Comparison of ENCODE assay signal across 21 mouse cellular contexts in the genomic region with DNA sequence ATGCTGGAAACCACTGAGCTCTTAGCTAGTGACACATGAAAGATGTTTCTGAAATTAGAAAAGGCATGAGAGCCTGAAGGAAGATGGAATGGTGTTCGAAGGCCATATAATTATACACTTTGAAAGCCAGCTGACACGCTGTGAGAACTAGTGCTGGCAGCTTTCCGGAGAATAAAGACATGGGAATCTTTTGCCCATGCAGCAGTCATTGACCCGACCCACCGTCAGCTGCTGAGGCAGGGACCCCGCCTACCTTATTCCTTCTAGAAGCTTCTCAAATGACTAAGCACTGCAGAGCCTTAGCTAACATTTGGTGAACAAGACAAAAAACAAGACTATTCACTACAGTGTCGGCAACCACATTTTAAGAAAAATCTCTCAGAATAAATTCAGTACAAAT. TPM values are rescaled to one million over a fixed set of nuclear protein-coding genes. Genes with fewer than 3 reads are reported as not detected.
DNase-seq lines count a peak whose midpoint lies in the region; ATAC-seq and TF ChIP-seq lines count a peak whose summit lies in the region.
"Had no signal": no experiment of that assay in that cellular context is flagged by ENCODE, and none has a peak within 500 bp of the region (broad histone marks: within the 10 kb centered on the region; RNA-seq: fewer than 3 reads in every experiment).

No protein-coding gene starts in this region.

- H3K36me3 ChIP-seq in forebrain, postnatal 0 days (ENCODE audit: insufficient read depth), result peaks cover 25% of the 10 kb centered on the region
- H3K36me3 ChIP-seq in forebrain, embryonic 13.5 days (ENCODE audit: poor library complexity, severe bottlenecking), result peaks cover 17% of the 10 kb centered on the region

- ATAC-seq in forebrain, postnatal 0 days, result peak; percentile 19; the same call in 1 of the 2 replicates
- ATAC-seq in forebrain, embryonic 13.5 days, result no peak
- ATAC-seq: liver, postnatal 0 days had no signal

- peak overlapping the region; percentile 72 for H3K27ac ChIP-seq in forebrain, postnatal 0 days (ENCODE audit: low read depth, low read length)
- H3K27ac ChIP-seq in forebrain, embryonic 13.5 days, result no peak overlapping the region
- H3K27ac ChIP-seq: heart, embryonic 10.5 days; hindbrain, embryonic 12.5 days; limb, embryonic 10.5 days; neural tube, embryonic 15.5 days had no signal

- TF ChIP-seq CTCF in forebrain, postnatal 0 days (IDR thresholded peaks at IDR 0.05; ENCODE audit: low read depth), result no peak
- TF ChIP-seq CTCF in brain, embryonic 14.5 days (IDR thresholded peaks at IDR 0.05; ENCODE audit: borderline replicate concordance, extremely low read depth, insufficient read depth, insufficient read length), result no peak

- whole genome bisulfite sequencing in forebrain, postnatal 0 days, result 46% methylated on average over 7 of the region's 7 CpGs
- WGBS in forebrain, embryonic 13.5 days, result 82% methylated on average over 7 of the region's 7 CpGs

- H3K9ac ChIP-seq in forebrain, postnatal 0 days, result no peak overlapping the region
- no peak overlapping the region for H3K9ac ChIP-seq in forebrain, embryonic 13.5 days
- H3K9ac ChIP-seq: hindbrain, embryonic 12.5 days; liver, postnatal 0 days; neural tube, embryonic 15.5 days had no signal

- peak; percentile 31 for DNase-seq in forebrain, postnatal 0 days
- peak; percentile 4 for DNase-seq in brain, embryonic 14.5 days (ENCODE audit: low read depth)
- DNase-seq in left cerebral cortex, adult 9 months (ENCODE audit: low spot score in 2 of 2), result peak; percentile 29 to 32
- DNase-seq in right cerebral cortex, postnatal 25 days, result peak; percentile 18
- no peak for DNase-seq in kidney, postnatal 25 days
- DNase-seq in lung, adult 18-20 months, result no peak
- DNase-seq: adrenal gland, postnatal 36 days; cerebellum, adult 8-10 months; kidney, adult 2 months; kidney, postnatal 36 days; liver, postnatal 0 days; midbrain, embryonic 14.5 days; thymus, adult 18-20 months had no signal

- H3K4me1 ChIP-seq in forebrain, postnatal 0 days (ENCODE audit: insufficient read depth), result 0 out of 2 replicates have a peak, but pooled peaks cover 11% of the 10 kb centered on the region
- H3K4me1 ChIP-seq in forebrain, embryonic 13.5 days, result no peaks in the 10 kb centered on the region
- H3K4me1 ChIP-seq: heart, embryonic 10.5 days; hindbrain, embryonic 12.5 days; limb, embryonic 10.5 days; neural tube, embryonic 15.5 days had no signal

- H3K27me3 ChIP-seq in forebrain, postnatal 0 days (ENCODE audit: insufficient read depth, low read length), result no peaks in the 10 kb centered on the region
- H3K27me3 ChIP-seq in forebrain, embryonic 13.5 days, result no peaks in the 10 kb centered on the region
- H3K27me3 ChIP-seq: hindbrain, embryonic 12.5 days; neural tube, embryonic 15.5 days had no signal

- H3K4me2 ChIP-seq in forebrain, postnatal 0 days (ENCODE audit: low read depth), result no peak overlapping the region
- no peak overlapping the region for H3K4me2 ChIP-seq in forebrain, embryonic 13.5 days
- H3K4me2 ChIP-seq: hindbrain, embryonic 12.5 days; neural tube, embryonic 15.5 days had no signal

- H3K4me3 ChIP-seq in forebrain, postnatal 0 days (ENCODE audit: low read depth, low read length), result no peak overlapping the region
- no peak overlapping the region for H3K4me3 ChIP-seq in forebrain, embryonic 13.5 days
- H3K4me3 ChIP-seq: erythroblast, embryonic 14.5 days; heart, embryonic 10.5 days; hindbrain, embryonic 12.5 days; limb, embryonic 10.5 days; megakaryocyte, embryonic 14.5 days; myocyte; neural tube, embryonic 15.5 days had no signal

- no peak for TF ChIP-seq POLR2A in brain, embryonic 14.5 days (IDR thresholded peaks at IDR 0.05; ENCODE audit: borderline replicate concordance, extremely low read depth, insufficient read depth, insufficient read length, poor library complexity, severe bottlenecking)

- H3K9me3 ChIP-seq in forebrain, postnatal 0 days (ENCODE audit: low read length), result no peaks in the 10 kb centered on the region
- no peaks in the 10 kb centered on the region for H3K9me3 ChIP-seq in forebrain, embryonic 13.5 days (replicated peaks)
- H3K9me3 ChIP-seq: heart, embryonic 10.5 days; hindbrain, embryonic 12.5 days; limb, embryonic 10.5 days; megakaryocyte, embryonic 14.5 days; neural tube, embryonic 15.5 days had no signal

RNA-seq across cellular contexts. Expression of a gene that starts 25.7 kb away (rescaled TPM):
- 5.0 and 5.5 TPM in 2 replicates for total RNA-seq in forebrain, postnatal 0 days (2014; rRNA removed)
- 6.5 and 7.4 TPM in 2 replicates for polyA plus RNA-seq in forebrain, postnatal 0 days (2015; fragmentation: Nextera tagmentation; extraction: Ambion mirVana)
- 6.9 and 7.0 TPM in 2 replicates for polyA plus RNA-seq in forebrain, embryonic 13.5 days (2015; fragmentation: Nextera tagmentation; extraction: Ambion mirVana)
- polyA plus RNA-seq in brain, embryonic 14.5 days (2012; rRNA removed), result 5.5 and 6.7 TPM in 2 replicates
- polyA plus RNA-seq: erythroblast, embryonic 14.5 days had no signal

RNA-seq across cellular contexts. Expression of a gene that starts 26.9 kb away (rescaled TPM):
- 92.3 and 123 TPM in 2 replicates for total RNA-seq in forebrain, postnatal 0 days (2014; rRNA removed)
- polyA plus RNA-seq in forebrain, postnatal 0 days (2015; fragmentation: Nextera tagmentation; extraction: Ambion mirVana), result 41.5 and 55.6 TPM in 2 replicates
- polyA plus RNA-seq in forebrain, embryonic 13.5 days (2015; fragmentation: Nextera tagmentation; extraction: Ambion mirVana), result 33.1 and 33.2 TPM in 2 replicates
- polyA plus RNA-seq in brain, embryonic 14.5 days (2012; rRNA removed), result 81.0 and 89.3 TPM in 2 replicates

Comparison
In these comparisons a context has a peak if more than half of its experiments do, and no peak if none do; other contexts are left out.
1. DNase-seq: peak in forebrain, postnatal 0 days (single experiment), brain, embryonic 14.5 days (single experiment), left cerebral cortex, adult 9 months (2 of 2) and right cerebral cortex, postnatal 25 days (single experiment); none in kidney, postnatal 25 days (0 of 2) and lung, adult 18-20 months (0 of 2).